Mouse (Mus musculus) MEL (cell line): ENCODE measurements at regions not wholly inside any gene's neighbourhood (a gene's known extent, or its start where the extent isn't known, plus 50 kb on each side); places are given as distances from the start of the nearest gene placed in this dataset.

Experiments used
- DNase-seq: peaks from one replicate; pipeline ENCODE4 v3.0.0; 2011; ENCODE audit warnings: low read depth, low spot score
- H3K27ac ChIP-seq: 2 replicates; pipeline ENCODE4 v1.5.1; 2012; ENCODE audit warnings: low read depth, mild to moderate bottlenecking, control low read depth, low read length, moderate library complexity; ENCODE audit not compliant: control insufficient read depth
- H3K27me3 ChIP-seq, 2 experiments: fragments of 150-350 bp in 1 of 2; sonication (generic) in 1 of 2; 2 replicates each; pipeline ENCODE4 v1.6.1; 2012; ENCODE audit warnings: low read length in 2 of 2, mild to moderate bottlenecking in 2 of 2, improper control_type of control experiment in 1 of 2, moderate library complexity in 1 of 2; ENCODE audit not compliant: insufficient read depth in 2 of 2, control insufficient read depth in 1 of 2
- H3K36me3 ChIP-seq, 2 experiments: 2 replicates each; pipeline ENCODE4 v1.6.1; 2012 to 2014; ENCODE audit warnings: low read length in 2 of 2, improper control_type of control experiment in 1 of 2, inconsistent platforms in 1 of 2, mild to moderate bottlenecking in 1 of 2; ENCODE audit not compliant: insufficient read depth in 2 of 2, control insufficient read depth in 1 of 2
- H3K4me1 ChIP-seq, 2 experiments: fragments of 150-350 bp in 1 of 2; sonication (generic) in 1 of 2; 2 replicates each; pipeline ENCODE4 v1.6.1; 2012; ENCODE audit warnings: low read length in 2 of 2, improper control_type of control experiment in 1 of 2, mild to moderate bottlenecking in 1 of 2; ENCODE audit not compliant: insufficient read depth in 2 of 2, control insufficient read depth in 1 of 2
- H3K4me3 ChIP-seq, 2 experiments: fragments of 150-350 bp in 1 of 2; sonication (generic) in 1 of 2; 2 replicates each; pipeline ENCODE4 v1.5.1; 2012; ENCODE audit warnings: low read depth in 2 of 2, low read length in 2 of 2, mild to moderate bottlenecking in 2 of 2, moderate library complexity in 2 of 2, control low read depth in 1 of 2, improper control_type of control experiment in 1 of 2; ENCODE audit not compliant: control insufficient read depth in 1 of 2, insufficient read depth in 1 of 2
- H3K79me2 ChIP-seq: 2 replicates; pipeline ENCODE4 v1.6.1; 2012; ENCODE audit warnings: mild to moderate bottlenecking, low read length, moderate library complexity; ENCODE audit not compliant: control insufficient read depth, poor library complexity, insufficient read depth
- H3K9ac ChIP-seq: 2 replicates; pipeline ENCODE4 v1.6.1; 2012; ENCODE audit warnings: low read depth, mild to moderate bottlenecking, control low read depth, low read length, moderate library complexity; ENCODE audit not compliant: control insufficient read depth, poor library complexity, severe bottlenecking
- H3K9me3 ChIP-seq: fragments of 150-350 bp; sonication (generic); replicated peaks from 2 replicates; pipeline ENCODE4 v1.6.1; 2012; ENCODE audit warnings: mild to moderate bottlenecking, low read length, improper control_type of control experiment, moderate library complexity; ENCODE audit not compliant: insufficient read depth
- BHLHE40 ChIP-seq: IDR thresholded peaks from 2 replicates; pipeline ENCODE4 v1.6.1; 2012; ENCODE audit warnings: low read depth, mild to moderate bottlenecking, inconsistent platforms, low read length, improper control_type of control experiment, borderline replicate concordance
- E2F4 ChIP-seq: IDR thresholded peaks from 2 replicates; pipeline ENCODE4 v1.6.1; 2011; ENCODE audit warnings: low read depth, low read length, improper control_type of control experiment, borderline replicate concordance
- EP300 ChIP-seq, 2 experiments: IDR thresholded peaks; 2 replicates each; pipeline ENCODE4 v1.6.1; 2011; ENCODE audit warnings: improper control_type of control experiment in 2 of 2, low read length in 2 of 2, low read depth in 1 of 2, mild to moderate bottlenecking in 1 of 2
- ETS1 ChIP-seq: IDR thresholded peaks from 2 replicates; pipeline ENCODE4 v1.6.1; 2012; ENCODE audit warnings: low read depth, mild to moderate bottlenecking, inconsistent platforms, low read length, improper control_type of control experiment, moderate library complexity
- GATA1 ChIP-seq: IDR thresholded peaks from 2 replicates; pipeline ENCODE4 v1.6.1; 2011; ENCODE audit warnings: low read depth, low read length, improper control_type of control experiment
- HCFC1 ChIP-seq: IDR thresholded peaks from 2 replicates; pipeline ENCODE4 v1.6.1; 2012; ENCODE audit warnings: low read depth, mild to moderate bottlenecking, inconsistent platforms, low read length, improper control_type of control experiment, moderate library complexity
- KAT2A ChIP-seq: conservative IDR thresholded peaks from 2 replicates; pipeline ENCODE4 v1.6.1; 2012; ENCODE audit warnings: low read depth, low read length, improper control_type of control experiment, inconsistent platforms
- MAFK ChIP-seq: IDR thresholded peaks from 2 replicates; pipeline ENCODE4 v1.6.1; 2011; ENCODE audit warnings: low read depth, mild to moderate bottlenecking, low read length, improper control_type of control experiment, borderline replicate concordance
- MEF2A ChIP-seq: IDR thresholded peaks from 2 replicates; pipeline ENCODE4 v1.6.1; 2014; ENCODE audit warnings: low read depth, mild to moderate bottlenecking, inconsistent platforms, low read length, improper control_type of control experiment; ENCODE audit not compliant: poor library complexity, insufficient replicate concordance, severe bottlenecking; ENCODE audit errors: extremely low read depth
- MXI1 ChIP-seq: IDR thresholded peaks from 2 replicates; pipeline ENCODE4 v1.6.1; 2011; ENCODE audit warnings: mild to moderate bottlenecking, low read depth, low read length, improper control_type of control experiment
- MYB ChIP-seq: IDR thresholded peaks from 2 replicates; pipeline ENCODE4 v1.6.1; 2011; ENCODE audit warnings: mild to moderate bottlenecking, low read depth, low read length, improper control_type of control experiment
- NELFE ChIP-seq: IDR thresholded peaks from 2 replicates; pipeline ENCODE4 v1.6.1; 2011; ENCODE audit warnings: low read depth, low read length, improper control_type of control experiment
- NRF1 ChIP-seq: IDR thresholded peaks from 2 replicates; pipeline ENCODE4 v1.6.1; 2014; ENCODE audit warnings: low read depth, mild to moderate bottlenecking, inconsistent platforms, low read length, improper control_type of control experiment, moderate library complexity; ENCODE audit not compliant: poor library complexity, insufficient read depth, severe bottlenecking
- POLR2AphosphoS2 ChIP-seq: IDR thresholded peaks from 2 replicates; pipeline ENCODE4 v1.6.1; 2011; ENCODE audit warnings: low read length, improper control_type of control experiment
- POLR2AphosphoS5 ChIP-seq: IDR thresholded peaks from 2 replicates; pipeline ENCODE4 v1.6.1; 2012; ENCODE audit warnings: low read depth, borderline replicate concordance, mild to moderate bottlenecking, inconsistent platforms, low read length, moderate library complexity, mixed read lengths
- SIN3A ChIP-seq: IDR thresholded peaks from 2 replicates; pipeline ENCODE4 v1.6.1; 2012; ENCODE audit warnings: low read length, improper control_type of control experiment, inconsistent platforms
- TAL1 ChIP-seq: IDR thresholded peaks from 2 replicates; pipeline ENCODE4 v1.6.1; 2012; ENCODE audit warnings: mild to moderate bottlenecking, inconsistent platforms, low read length, moderate library complexity, mixed read lengths
- TCF12 ChIP-seq: IDR thresholded peaks from 2 replicates; pipeline ENCODE4 v1.6.1; 2014; ENCODE audit warnings: low read depth, mild to moderate bottlenecking, inconsistent platforms, low read length, improper control_type of control experiment, moderate library complexity
- UBTF ChIP-seq: IDR thresholded peaks from 2 replicates; pipeline ENCODE4 v1.6.1; 2012; ENCODE audit warnings: low read depth, mild to moderate bottlenecking, inconsistent platforms, low read length, improper control_type of control experiment, moderate library complexity, borderline replicate concordance; ENCODE audit not compliant: insufficient read depth
- ZKSCAN1 ChIP-seq: IDR thresholded peaks from 2 replicates; pipeline ENCODE4 v1.6.1; 2012; ENCODE audit warnings: low read depth, mild to moderate bottlenecking, inconsistent platforms, low read length, improper control_type of control experiment, moderate library complexity
- ZMIZ1 ChIP-seq: IDR thresholded peaks from 2 replicates; pipeline ENCODE4 v1.6.1; 2012; ENCODE audit warnings: low read depth, mild to moderate bottlenecking, inconsistent platforms, low read length, improper control_type of control experiment, moderate library complexity
- ZNF384 ChIP-seq: IDR thresholded peaks from 2 replicates; pipeline ENCODE4 v1.6.1; 2012; ENCODE audit warnings: low read depth, mild to moderate bottlenecking, inconsistent platforms, low read length, improper control_type of control experiment

GRCm38 (mm10) chr8:26468441-26468840, 349.1 kb downstream of the Gm45692 start:
- no peaks in the 10 kb centered on the region for H3K36me3 ChIP-seq
- H3K9ac ChIP-seq: no peak overlapping the region
- no peaks in the 10 kb centered on the region for H3K4me1 ChIP-seq
- no peak overlapping the region for H3K27ac ChIP-seq
- no peaks in the 10 kb centered on the region for H3K9me3 ChIP-seq
- TF ChIP-seq GATA1: no peak
- no peak for TF ChIP-seq MXI1
- no peak for TF ChIP-seq TCF12
- no peak for TF ChIP-seq MYB
- TF ChIP-seq MAFK: no peak
- no peak for DNase-seq
- H3K4me3 ChIP-seq: no peak overlapping the region
- H3K79me2 ChIP-seq: no peaks in the 10 kb centered on the region
- no peaks in the 10 kb centered on the region for H3K27me3 ChIP-seq

DNA sequence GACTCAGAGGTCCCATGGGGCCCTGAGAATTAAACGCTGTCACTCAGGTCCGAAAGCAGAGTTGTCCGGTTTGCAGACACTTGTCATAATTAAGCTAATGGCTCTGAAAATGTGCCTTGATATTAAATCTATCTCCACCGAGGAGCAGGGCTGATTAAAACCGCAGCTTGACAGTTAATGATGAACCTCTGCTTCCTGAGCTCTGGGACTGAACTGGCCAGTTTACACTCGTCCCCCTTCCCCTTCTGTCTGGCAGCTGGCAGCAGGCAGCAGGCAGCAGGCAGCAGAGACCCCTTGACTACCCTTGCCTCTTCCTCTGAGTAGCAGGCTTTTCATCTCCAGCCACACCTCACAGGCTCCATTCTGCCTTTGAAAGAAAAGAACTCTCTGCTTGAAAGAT, 350.4 kb downstream of the Gm45692 start:
- H3K79me2 ChIP-seq: no peaks in the 10 kb centered on the region
- no peak overlapping the region for H3K4me3 ChIP-seq
- H3K9me3 ChIP-seq: no peaks in the 10 kb centered on the region
- no peak for DNase-seq
- no peaks in the 10 kb centered on the region for H3K4me1 ChIP-seq
- H3K27me3 ChIP-seq: no peaks in the 10 kb centered on the region
- TF ChIP-seq SIN3A (no peak), POLR2AphosphoS5 (no peak), HCFC1 (no peak), ETS1 (no peak), KAT2A (no peak), ZKSCAN1 (no peak), TAL1 (no peak), UBTF (no peak), ZMIZ1 (no peak)
- TF ChIP-seq, all 39 proteins: peak for 0
- Histone ChIP-seq H3K27ac (no peak overlapping the region), H3K9ac (no peak overlapping the region), H3K36me3 (no peaks in the 10 kb centered on the region)

DNA sequence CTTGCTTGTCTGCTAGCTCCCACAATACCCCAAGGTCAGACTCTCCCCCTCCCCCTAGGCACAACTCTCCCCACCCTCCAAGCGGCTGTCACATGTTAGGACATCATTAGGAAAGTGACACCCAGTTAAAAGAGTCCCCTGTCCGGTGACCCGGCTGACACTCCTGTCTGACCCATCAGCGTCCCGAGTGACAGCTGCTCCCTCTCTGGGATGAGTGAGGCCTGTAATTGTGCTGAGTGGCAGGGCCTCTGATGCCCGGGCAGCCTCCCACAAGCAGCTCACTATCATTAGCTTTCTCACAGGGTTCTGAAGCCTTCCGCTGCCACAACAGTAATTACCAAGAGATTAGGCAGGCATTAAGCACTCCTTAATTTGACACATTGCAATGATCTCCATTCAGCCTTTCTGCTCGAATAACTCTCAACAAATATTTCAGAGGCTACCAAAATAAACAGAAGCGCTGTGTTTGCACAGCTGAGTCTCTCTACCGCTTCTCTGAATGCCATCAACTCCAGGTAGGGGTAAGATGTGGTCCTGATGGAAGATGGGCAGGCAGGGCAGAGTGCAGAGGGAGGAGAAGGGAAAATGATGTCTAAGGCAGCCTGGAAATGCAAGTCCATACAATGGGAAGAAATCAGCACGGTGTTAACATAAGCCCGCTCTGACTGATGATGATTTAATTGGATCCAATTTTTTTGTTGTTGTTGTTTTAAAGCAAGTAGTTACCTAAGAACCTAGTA, 352.6 kb downstream of the Gm45692 start:
- TF ChIP-seq EP300 (IDR thresholded peaks at IDR 0.05; ENCODE audit: low read depth in 1 of 2, low read length in 2 of 2) (no peak), E2F4 (no peak), GATA1 (no peak), TCF12 (no peak), NELFE (no peak), MYB (no peak), BHLHE40 (no peak), MAFK (no peak), TAL1 (no peak), ZNF384 (no peak), UBTF (no peak), NRF1 (no peak), HCFC1 (no peak), POLR2AphosphoS2 (no peak), MEF2A (no peak), MXI1 (no peak)
- H3K27me3 ChIP-seq: no peaks in the 10 kb centered on the region

More for the DNA sequence above, 352.6 kb downstream of the Gm45692 start:
- DNase-seq: no peak
- H3K36me3 ChIP-seq: no peaks in the 10 kb centered on the region
- no peak overlapping the region for H3K4me3 ChIP-seq
- no peak overlapping the region for H3K9ac ChIP-seq
- no peaks in the 10 kb centered on the region for H3K79me2 ChIP-seq
- no peak overlapping the region for H3K27ac ChIP-seq
- H3K4me1 ChIP-seq: no peaks in the 10 kb centered on the region
- H3K9me3 ChIP-seq: no peaks in the 10 kb centered on the region
